Mouse (Mus musculus) heart, postnatal 36 days (tissue): ENCODE measurements at regions not wholly inside any gene's neighbourhood (a gene's known extent, or its start where the extent isn't known, plus 50 kb on each side); places are given as distances from the start of the nearest gene placed in this dataset.

Experiments
- DNase-seq, 2 experiments: peaks; one replicate each; pipeline ENCODE4 v3.0.0; 2021 to 2022
- intact Hi-C: fragments of 180-260 bp; cut with DNase I; formaldehyde crosslinking; loops from one replicate; pipeline ENCODE4 v1.15.1; 2025

DNA sequence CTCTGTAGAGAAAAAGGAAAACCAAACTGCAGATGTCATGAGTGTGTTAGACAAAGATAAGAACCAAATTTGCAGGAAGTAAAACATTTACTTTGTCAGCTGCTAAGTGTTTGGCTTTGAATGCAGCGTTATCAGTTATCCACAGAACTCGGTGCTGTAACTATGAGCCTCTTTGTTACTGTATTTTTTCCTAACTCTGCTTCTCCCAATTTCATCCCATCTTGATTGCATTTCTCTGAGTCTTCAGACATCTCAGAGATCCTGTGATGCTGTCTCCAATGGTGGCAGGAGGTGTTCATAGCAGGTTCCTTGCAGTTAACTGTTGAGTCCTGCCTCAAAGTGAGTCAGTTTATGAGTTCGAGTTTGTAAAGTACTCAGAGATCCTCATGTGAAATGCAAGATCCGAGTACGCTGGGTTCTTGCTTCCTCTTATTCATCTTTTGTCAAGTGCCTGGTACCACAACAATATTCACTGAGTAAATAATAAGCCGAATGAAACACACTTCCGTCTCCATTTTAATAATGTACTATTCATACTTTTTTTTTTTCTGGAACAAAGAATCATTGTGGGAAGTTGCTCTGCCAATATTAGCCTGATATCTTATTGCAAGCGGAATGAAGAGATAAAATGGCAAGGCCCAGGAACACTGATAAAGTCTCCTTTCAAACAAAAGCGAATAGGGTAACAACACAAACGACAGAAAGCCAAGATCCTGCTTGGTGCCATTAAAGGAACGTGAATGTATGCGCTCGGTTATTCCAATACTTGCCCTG, 221.4 kb downstream of the Enc1 start:
- intact Hi-C loops, result no loop called here
- DNase-seq, result no peak

DNA sequence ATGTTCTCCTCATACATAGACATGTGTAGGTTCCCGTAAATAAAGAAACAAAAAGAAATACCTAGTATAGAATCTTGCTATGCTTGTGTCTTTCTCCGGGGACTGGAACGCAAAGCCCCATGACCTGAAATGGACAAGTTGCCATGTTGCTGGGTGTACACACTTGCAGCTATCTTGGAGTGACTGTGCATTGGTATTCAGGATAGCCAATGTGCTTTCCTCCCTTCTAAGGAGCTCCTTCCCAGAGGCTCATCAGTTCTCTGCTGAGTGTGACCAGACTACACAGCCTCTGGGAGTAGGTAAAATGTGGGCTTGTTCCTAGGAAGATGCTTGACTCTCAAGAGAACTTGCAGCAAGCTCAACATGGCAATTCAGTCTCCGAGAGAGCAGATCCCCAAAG, 220.3 kb downstream of the Enc1 start:
- DNase-seq, result no peak
- intact Hi-C loops, result no loop called here

DNA sequence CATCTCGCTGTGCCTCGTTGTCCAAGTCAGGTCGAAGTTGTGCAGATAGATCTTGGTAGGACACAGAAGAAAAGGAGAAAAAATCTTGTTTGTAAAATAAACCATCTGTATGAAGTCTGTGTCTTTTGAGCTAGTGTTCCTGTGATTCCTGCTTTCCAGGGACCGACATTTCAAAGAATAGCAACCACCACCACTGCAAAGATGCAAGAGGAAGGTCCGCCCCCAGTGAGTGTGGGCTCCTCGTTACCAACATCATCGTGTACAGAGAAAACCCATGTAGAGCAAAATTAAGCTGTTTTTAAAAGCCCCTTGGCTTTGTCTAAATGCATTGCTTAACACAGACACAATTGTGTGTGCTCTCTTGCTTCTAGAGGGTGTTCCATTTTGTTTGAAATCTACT, 218.2 kb downstream of the Enc1 start:
- intact Hi-C loops, result no loop called here
- no peak for DNase-seq

DNA sequence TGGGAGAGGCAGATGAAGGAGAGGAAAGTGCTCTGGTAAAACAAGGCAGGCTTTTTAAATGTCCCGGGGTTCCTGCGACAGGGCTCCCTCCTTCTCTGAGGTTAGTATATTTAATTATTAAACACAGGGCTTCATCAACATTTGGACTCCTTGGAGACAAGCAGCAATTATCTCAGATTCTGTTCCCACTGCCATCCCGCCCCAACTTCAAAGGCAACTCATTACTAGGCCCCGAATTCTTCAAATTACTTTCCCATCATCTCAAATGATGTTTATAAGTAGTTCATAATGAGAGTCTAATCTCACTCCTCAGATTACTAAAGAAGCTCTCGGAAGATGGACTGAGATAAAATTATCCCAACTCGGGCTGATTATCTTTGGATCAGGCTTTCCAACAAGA, 215.1 kb downstream of the Enc1 start:
- intact Hi-C loops, result no loop called here
- DNase-seq, result no peak

DNA sequence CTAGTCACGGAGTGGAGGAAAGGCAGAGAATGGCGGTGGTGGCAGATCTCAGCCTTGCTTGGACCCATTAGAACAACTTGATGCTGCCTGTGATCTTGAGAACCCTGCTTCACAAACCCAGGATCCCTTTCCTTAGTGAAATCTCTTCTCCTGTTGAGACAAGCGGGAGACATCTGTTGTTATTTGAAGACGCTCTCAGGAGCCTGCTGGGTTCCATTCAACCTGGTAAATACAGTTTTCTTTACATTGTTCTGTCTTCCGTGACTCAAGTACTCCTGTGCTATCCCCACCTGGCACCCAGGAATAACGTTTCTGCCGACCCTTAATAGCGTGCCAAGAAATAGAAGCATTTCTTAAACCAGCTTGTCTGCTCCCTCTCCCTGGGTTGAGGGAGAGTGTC, 213.8 kb downstream of the Enc1 start:
- DNase-seq, result no peak
- intact Hi-C loops, result no loop called here

DNA sequence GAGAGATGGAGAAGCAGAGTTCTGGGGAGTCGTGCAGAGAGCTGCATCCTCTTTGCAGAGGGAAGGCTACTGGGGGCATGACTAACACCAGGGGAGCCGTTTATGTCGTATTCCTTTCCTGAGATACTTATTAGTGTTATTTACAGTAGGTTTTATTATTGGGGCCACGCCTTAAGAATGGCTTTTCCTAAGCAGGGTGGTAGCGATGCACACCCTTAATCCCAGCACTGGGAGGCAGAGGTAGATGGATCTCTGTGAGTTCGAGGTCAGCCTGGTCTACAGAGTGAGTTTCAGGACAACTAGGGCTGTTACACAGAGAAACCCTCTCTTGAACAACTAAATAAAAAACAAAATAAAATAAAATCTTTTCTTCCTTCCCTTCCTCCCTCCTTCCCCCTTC, 212.6 kb downstream of the Enc1 start:
- intact Hi-C loops, result no loop called here
- DNase-seq, result no peak

DNA sequence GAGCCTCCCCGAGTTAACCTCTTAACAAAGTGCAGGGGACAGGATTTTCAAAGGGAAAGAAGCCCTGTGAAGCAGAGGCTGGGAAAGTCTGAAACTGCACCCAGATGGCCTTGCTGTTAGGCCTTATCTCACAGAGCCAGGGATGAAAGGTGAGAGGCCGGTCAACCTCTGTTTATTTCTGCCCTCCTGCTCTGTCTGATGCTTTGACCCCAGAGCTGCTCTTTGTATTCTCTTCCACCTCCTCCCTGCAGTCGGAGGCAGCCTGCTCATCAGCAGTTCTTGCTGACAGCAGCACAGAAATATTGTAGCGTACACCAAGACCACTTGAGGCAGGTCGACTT, 212.2 kb downstream of the Enc1 start:
- intact Hi-C loops, result no loop called here
- no peak for DNase-seq

DNA sequence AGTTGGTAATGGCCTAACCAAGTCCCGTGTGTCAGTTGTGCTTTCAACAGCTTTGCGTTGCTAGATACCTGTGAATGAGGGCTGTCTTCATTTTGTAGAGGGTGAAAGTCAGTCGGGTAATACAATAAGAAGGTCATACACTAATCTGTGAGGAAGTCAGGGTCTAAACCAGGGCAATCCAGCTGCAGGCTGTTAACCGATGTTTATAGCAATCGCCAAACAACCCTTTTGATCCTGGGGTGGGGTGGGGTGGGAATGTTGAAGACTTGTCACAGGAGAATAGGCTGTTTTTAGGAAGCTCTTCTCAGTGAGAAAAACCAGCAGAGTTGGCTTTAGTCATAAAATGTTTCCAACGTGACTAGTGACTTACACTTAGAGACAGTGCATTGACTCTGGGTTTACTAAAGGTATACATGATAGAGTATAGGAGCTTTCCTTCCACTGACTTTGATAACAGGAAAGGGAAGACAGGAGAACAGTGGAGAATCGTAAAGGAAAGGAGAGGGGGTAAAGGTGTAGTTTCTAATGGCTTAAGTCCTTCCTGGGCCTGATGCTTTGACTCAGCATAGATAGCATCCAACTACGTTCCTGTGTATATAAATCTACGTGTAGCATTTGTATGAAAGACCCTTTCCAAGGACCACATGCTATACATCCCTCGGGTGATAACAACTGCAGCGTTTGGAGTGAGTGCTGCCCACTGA, 211.6 kb downstream of the Enc1 start:
- no peak for DNase-seq
- intact Hi-C loops, result no loop called here

DNA sequence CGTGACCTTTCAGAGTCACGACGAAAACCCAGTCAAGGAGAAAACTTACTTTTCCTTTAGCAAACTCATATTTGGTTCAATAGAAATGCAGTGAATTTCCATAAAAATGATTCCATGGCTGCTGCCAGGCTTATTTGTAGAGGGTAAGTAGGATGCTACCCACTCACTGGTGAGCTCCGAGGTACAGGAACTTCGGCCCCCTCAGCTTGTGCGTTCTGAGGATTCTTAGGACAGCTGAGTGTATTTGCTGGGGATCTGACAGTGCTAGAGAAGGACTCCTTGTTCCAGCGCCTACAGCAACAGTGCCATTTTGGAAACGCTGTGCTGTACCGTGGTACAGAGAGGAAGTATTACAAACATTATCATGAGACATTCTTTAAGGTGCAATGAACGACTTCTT, 210.4 kb downstream of the Enc1 start:
- no peak for DNase-seq

DNA sequence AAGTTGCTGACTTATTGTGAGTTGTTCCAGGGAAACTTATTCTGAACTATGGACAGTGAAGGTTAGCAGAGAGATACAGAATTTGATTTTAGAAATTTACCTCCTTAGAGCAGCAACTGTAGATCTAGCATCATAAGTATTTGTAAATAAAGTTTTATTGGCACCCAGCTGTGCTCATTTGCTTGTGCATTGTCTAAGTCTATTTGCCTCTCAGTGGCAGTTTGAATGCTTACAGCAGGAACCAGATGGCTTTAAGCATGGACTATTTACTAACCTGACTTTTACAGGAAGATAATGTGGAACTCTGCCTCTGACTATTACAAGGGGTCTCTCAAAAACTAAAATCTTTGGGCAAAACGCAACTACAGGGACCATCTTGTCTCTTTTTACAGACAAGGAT, 207.2 kb downstream of the Enc1 start:
- intact Hi-C loops, result no loop called here
- no peak for DNase-seq

More for the DNA sequence above, 210.4 kb downstream of the Enc1 start:
- intact Hi-C loops, result no loop called here

DNA sequence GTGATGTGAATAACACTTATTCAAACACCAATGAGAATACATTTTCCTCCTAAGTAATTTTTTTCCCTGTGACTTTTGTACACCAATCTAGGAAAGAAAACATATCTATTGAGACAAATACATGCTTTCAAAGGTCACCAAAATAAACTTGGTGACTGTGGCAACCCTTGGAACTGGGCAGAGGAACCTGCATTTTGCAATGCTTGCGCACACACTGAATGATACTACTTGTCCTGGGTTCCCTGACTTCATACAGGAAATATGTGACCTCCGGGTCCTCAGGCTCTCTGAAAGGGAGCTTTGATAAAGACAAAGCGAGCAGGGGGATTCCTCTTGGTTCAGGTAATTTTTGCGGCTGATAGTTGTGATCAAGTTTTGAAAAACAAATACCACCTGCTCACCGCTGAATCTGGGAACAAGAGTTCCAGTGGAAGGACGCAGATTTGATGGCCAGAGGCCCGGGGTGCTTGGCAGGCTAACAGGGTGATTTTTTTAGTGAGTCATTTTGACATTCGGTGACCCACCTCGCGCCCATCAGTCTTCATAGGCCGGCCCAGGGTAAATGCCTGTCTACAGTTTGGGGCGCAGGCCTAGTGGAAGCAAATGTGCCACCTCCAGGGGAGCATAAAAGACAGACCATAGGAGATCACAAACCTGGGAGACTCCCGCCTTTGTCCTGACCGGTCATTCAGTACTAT, 203.0 kb downstream of the Enc1 start:
- peak; percentile 34 to 41 for DNase-seq
- intact Hi-C loops, result loop anchor here (5.0 kb wide), 1 partner anchor 103 kb away; no protein-coding TSS in a partner anchor

DNA sequence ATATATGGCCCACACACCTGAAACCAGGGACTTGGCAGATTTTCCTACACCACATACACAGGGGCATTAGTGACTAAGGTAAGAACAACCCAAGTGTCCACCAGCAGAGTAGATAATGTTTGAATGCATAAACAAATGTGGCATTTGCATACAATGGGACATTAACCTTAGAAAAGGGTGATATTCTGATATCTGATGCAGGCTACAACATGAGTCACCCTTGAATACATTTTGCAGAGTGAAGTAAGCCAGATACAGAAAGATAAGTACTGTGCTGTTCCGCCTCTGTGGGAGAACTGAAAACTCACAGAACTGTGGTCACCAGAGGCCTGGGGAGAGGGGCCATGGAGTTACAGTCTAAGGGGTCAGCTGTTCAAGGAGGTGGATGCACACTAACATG, 201.9 kb downstream of the Enc1 start:
- intact Hi-C loops, result loop anchor here (5.0 kb wide), 1 partner anchor 104 kb away; no protein-coding TSS in a partner anchor
- DNase-seq, result no peak

DNA sequence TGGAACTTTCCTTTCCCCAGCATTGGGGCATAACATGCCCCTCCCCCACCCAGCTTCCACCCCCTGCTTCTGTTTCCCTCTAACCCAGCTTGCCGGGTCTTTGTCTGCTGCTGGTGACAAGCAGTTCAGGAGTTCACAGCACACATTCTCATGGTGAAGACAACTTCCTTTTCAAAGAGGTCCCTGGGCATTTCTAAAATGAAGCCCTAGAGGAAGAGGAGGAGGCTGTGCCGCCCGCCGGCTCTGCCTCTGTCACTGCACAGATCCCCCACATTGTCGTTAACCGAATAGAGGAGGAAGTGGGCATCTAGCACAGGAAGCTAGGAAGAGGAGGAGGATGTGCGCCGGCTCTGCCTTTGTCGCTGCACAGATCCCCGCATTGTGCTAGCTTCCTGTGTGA, 201.4 kb downstream of the Enc1 start:
- DNase-seq, result no peak
- intact Hi-C loops, result loop anchor here (5.0 kb wide), 1 partner anchor 105 kb away; no protein-coding TSS in a partner anchor

DNA sequence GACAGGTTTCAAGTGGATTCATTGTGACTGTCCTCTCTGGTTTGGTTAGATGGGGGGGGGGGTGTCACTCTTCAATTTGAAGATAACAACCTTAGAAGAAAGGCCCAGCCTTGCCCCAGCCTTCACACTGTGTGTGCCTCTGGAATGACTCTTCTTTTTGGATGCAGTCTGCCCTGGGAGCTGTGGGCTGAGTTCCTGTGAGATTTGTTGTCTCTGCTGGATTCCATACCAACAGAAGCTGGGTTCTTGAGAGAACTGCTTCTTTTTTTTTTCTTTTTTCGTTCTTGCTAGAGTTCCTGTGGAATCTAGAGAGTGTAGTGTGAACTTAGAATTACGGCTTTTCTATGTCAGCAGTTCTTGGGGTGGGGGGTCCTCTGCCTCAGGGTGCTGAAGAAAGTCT, 200.9 kb downstream of the Enc1 start:
- DNase-seq, result no peak
- intact Hi-C loops, result loop anchor here (5.0 kb wide), 1 partner anchor 105 kb away; no protein-coding TSS in a partner anchor

DNA sequence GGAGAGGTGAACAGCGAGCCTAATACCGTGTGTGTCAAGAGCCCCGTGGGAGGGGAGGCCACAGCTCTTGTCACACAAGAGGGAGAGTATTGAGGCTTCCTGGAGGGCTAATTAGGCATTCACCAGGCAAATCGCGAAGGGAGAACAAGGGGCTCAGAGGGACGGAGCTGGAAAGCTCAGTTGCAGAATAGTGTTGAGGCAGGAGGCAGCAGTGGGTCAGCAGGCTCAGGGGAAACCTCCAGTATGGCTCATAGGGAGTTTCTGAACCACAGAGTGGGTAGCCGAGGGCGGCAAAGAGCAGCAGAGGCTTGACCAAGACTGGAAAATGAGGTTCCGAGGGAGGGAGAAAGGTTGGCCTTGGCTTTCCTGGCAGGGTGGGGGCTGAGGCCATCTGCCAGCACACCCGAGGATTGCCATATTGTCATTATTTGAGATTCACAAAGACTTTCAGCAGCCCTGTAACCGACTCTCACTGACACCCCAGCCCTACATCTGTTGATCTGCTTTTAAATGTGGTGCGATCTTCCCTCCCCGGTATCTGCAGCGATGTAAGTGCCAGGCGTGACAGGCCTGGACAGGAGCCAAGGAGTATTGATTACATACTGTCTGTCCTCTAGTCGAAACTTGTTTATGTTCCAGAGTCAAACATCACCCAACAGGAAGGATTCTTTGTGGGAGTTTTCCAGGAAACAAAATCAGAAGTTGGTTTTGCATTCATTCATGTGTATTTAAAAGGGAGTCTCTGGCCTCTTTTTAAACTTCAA, 198.5 kb downstream of the Enc1 start:
- intact Hi-C loops, result loop anchor here (5.0 to 10.0 kb wide), 2 partner anchors 142 to 495 kb away; no protein-coding TSS in a partner anchor
- DNase-seq, result no peak

DNA sequence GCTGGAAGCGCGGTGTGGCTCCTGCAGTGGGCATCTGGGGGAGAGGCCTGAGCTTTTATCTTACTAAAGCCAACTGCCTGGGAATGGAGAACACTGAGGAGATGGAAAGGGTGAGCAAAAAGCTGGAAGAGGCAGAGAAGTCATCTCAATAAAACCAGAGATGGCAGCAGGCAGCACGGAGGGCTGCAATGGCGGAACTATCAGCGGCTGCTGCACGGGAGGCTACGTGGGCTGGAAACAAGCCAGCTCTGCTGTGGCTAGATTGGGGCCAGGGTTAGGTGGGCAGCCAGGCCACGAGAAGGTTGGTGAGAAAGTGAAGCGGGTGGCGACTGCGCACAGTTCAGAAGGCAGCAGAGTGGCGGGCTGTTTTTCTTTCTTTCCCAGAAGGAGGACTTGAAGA, 197.8 kb downstream of the Enc1 start:
- DNase-seq, result no peak
- intact Hi-C loops, result loop anchor here (5.0 to 10.0 kb wide), 2 partner anchors 141 to 496 kb away; no protein-coding TSS in a partner anchor

DNA sequence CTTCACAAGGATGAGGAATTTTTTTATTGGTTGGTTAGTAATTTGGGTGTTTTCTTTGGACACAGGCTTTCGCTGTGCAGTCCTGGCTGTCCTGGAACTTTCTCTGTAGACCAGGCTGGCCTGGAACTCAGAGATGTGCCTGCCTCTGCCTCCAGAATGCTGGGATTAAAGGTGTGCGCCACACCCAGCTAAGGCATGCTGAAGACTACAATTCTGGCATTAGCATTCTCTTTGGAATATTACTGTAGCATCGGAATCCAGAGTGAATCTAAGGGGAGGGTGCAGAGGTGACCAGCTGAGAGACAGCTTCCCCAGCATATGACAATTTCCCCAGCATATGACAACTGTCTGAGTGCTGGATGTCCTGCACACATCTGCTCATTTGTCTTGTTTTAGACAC, 197.4 kb downstream of the Enc1 start:
- intact Hi-C loops, result loop anchor here (5.0 to 10.0 kb wide), 2 partner anchors 141 to 497 kb away; no protein-coding TSS in a partner anchor
- no peak for DNase-seq

DNA sequence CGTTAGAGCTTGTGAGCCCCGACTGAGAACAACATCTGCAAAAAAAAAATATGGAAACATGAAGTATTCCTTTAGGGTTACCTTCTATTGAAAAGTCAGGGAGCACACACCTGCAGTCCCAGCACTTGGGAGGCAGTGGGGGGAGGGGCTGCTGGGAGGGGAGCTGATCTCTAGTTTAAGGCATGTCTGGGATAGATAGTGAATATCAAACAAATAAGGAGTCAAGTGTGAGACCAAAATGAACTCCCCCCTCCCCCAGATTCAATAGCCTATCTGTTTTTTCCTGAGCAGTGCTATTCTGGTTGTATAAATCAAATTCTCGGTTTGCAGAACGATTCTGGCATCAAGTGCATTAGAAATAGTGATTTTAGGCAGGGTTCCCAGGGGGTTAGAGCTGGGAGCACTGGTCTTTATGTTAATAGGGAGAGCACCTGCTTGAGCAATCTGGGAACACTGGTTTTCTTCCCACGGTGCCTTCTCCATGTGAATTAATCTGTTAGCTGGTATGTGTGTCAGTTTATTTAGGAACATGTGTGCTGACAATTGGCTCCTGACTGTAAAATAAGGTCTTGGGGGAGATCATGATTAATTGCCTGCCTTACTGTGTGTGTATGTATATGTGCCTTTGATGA, 195.9 kb downstream of the Enc1 start:
- no peak for DNase-seq
- intact Hi-C loops, result loop anchor here (5.0 to 10.0 kb wide), 2 partner anchors 140 to 498 kb away; no protein-coding TSS in a partner anchor

DNA sequence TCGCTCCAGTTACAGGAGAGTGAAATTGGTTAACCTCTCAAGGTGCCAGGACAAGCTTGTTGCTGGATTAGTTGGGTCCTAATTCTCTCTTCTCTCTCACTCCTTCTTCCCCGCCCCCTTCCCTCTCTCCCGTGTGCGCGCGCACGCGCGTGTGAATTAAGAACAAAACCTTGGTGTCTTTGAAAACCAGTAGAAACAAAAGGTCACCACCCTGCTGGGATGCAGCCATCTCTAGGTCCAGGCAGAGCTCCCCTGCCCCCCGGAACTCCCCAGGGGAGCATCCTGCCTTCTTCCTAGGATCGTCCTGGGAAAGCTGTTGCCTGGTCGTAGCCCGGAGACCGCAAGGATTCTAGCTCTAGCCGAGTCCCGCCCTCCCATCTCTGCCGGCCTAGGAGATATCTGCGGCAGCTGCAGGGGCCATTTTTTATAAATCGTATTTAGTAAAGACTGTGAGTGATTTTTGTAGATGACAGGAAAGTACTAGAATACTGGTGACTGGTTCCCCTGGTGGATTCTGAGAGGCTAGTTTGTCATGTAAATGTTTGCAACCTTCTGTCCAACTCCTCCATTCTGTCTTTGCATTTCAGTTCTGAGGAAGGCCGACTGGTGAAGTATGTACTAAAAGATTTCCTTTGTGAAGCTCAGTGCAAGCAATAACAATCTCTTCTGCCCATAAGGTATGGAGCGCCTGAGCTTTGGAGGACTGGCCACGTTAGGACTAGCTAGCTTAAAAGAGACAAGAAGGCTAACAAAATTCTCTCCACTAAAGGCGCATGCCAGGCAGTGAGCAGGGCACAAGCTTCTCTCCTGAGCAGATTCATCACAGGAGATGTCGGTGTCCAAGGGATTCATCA, 195.2 kb downstream of the Enc1 start:
- intact Hi-C loops, result loop anchor here (2.0 to 10.0 kb wide), 3 partner anchors 139 to 499 kb away; partner anchors contain the start of gene Enc1

More for the DNA sequence above, 195.2 kb downstream of the Enc1 start:
- DNase-seq, result peak; percentile 57 to 74
